Mouse (Mus musculus) CH12.LX (cell line): ENCODE results near the gene Fbxl22. TPM values are rescaled to one million over a fixed set of nuclear protein-coding genes. Genes with fewer than 3 reads are reported as not detected.

ENCODE experiments used
- DNase-seq: peaks from one replicate; pipeline ENCODE4 v3.0.0-alpha.2; 2013; ENCODE audit errors: extremely low read depth
- H3K27ac ChIP-seq: 2 replicates; pipeline ENCODE4 v1.5.1; 2012; ENCODE audit warnings: low read depth, mild to moderate bottlenecking, control low read depth, moderate library complexity; ENCODE audit not compliant: insufficient read depth
- H3K27me3 ChIP-seq: replicated peaks from 2 replicates; pipeline ENCODE3; 2012; ENCODE audit warnings: inconsistent platforms
- H3K36me3 ChIP-seq, 2 experiments: replicated peaks in 1 of 2; 2 replicates each; pipeline versions ENCODE3 to v1.6.1; 2012; ENCODE audit warnings: inconsistent platforms in 1 of 2, low read length in 1 of 2, mild to moderate bottlenecking in 1 of 2, mixed read lengths in 1 of 2, moderate library complexity in 1 of 2; ENCODE audit not compliant: control insufficient read depth in 1 of 2, insufficient read depth in 1 of 2
- H3K4me1 ChIP-seq, 2 experiments: 2 replicates each; pipeline ENCODE4 v1.6.1; 2012; ENCODE audit warnings: inconsistent platforms in 1 of 2, moderate library complexity in 1 of 2; ENCODE audit not compliant: insufficient read depth in 2 of 2, control insufficient read depth in 1 of 2
- H3K4me2 ChIP-seq: 2 replicates; pipeline ENCODE4 v1.6.1; 2012; ENCODE audit warnings: low read depth, mild to moderate bottlenecking, control low read depth; ENCODE audit not compliant: poor library complexity, insufficient read depth, severe bottlenecking
- H3K4me3 ChIP-seq, 3 experiments: fragments of 150-350 bp in 1 of 3; sonication (generic) in 1 of 3; replicated peaks in 1 of 3; 2 replicates each; pipeline versions ENCODE3 to v1.5.1; 2011 to 2012; ENCODE audit warnings: low read depth in 2 of 3, low read length in 2 of 3, mild to moderate bottlenecking in 2 of 3, moderate library complexity in 2 of 3, control low read depth in 1 of 3, improper control_type of control experiment in 1 of 3, inconsistent platforms in 1 of 3, mixed read lengths in 1 of 3; ENCODE audit not compliant: poor library complexity in 1 of 3
- H3K79me2 ChIP-seq: replicated peaks from 2 replicates; pipeline ENCODE4 v1.6.1; 2012; ENCODE audit warnings: mild to moderate bottlenecking, moderate library complexity; ENCODE audit not compliant: control insufficient read depth, poor library complexity, insufficient read depth, severe bottlenecking; ENCODE audit errors: extremely low read depth
- H3K9ac ChIP-seq: 2 replicates; pipeline ENCODE4 v1.6.1; 2012; ENCODE audit warnings: low read depth, mild to moderate bottlenecking, control low read depth, moderate library complexity; ENCODE audit not compliant: insufficient read depth
- H3K9me3 ChIP-seq: replicated peaks from 2 replicates; pipeline ENCODE3; 2012; ENCODE audit warnings: low read length, inconsistent platforms, mixed read lengths
- BHLHE40 ChIP-seq: IDR thresholded peaks from 2 replicates; pipeline ENCODE4 v1.6.1; 2011; ENCODE audit warnings: mild to moderate bottlenecking, low read depth, low read length, improper control_type of control experiment
- ELF1 ChIP-seq: IDR thresholded peaks from 2 replicates; pipeline ENCODE4 v1.6.1; 2014; ENCODE audit warnings: low read depth, mild to moderate bottlenecking, inconsistent platforms, low read length, improper control_type of control experiment
- GABPA ChIP-seq: IDR thresholded peaks from 2 replicates; pipeline ENCODE4 v1.6.1; 2012; ENCODE audit warnings: low read depth, low read length, improper control_type of control experiment, inconsistent platforms; ENCODE audit not compliant: insufficient replicate concordance
- HCFC1 ChIP-seq: IDR thresholded peaks from 2 replicates; pipeline ENCODE4 v1.6.1; 2012; ENCODE audit warnings: low read depth, mild to moderate bottlenecking, inconsistent platforms, low read length, improper control_type of control experiment
- MAX ChIP-seq: IDR thresholded peaks from 2 replicates; pipeline ENCODE4 v1.6.1; 2011; ENCODE audit warnings: low read length, improper control_type of control experiment
- MYC ChIP-seq: IDR thresholded peaks from 2 replicates; pipeline ENCODE4 v1.6.1; 2011; ENCODE audit warnings: low read depth, mild to moderate bottlenecking, improper control_type of control experiment, low read length
- NELFE ChIP-seq: IDR thresholded peaks from 2 replicates; pipeline ENCODE4 v1.6.1; 2011; ENCODE audit warnings: low read depth, low read length, improper control_type of control experiment
- RCOR1 ChIP-seq: conservative IDR thresholded peaks from 2 replicates; pipeline ENCODE4 v1.6.1; 2012; ENCODE audit warnings: low read depth, mild to moderate bottlenecking, inconsistent platforms, low read length, improper control_type of control experiment
- SMC3 ChIP-seq: IDR thresholded peaks from 2 replicates; pipeline ENCODE4 v1.6.1; 2011; ENCODE audit warnings: low read depth, low read length, improper control_type of control experiment
- TBP ChIP-seq: conservative IDR thresholded peaks from 2 replicates; pipeline ENCODE4 v1.6.1; 2011; ENCODE audit warnings: low read depth, low read length, improper control_type of control experiment
- USF2 ChIP-seq: conservative IDR thresholded peaks from 2 replicates; pipeline ENCODE4 v1.6.1; 2011; ENCODE audit warnings: low read depth, low read length, improper control_type of control experiment
- ZKSCAN1 ChIP-seq: IDR thresholded peaks from 2 replicates; pipeline ENCODE4 v1.6.1; 2012; ENCODE audit warnings: low read depth, inconsistent platforms, low read length, improper control_type of control experiment, borderline replicate concordance
- ZNF384 ChIP-seq: IDR thresholded peaks from 2 replicates; pipeline ENCODE4 v1.6.1; 2012; ENCODE audit warnings: low read depth, low read length, improper control_type of control experiment, inconsistent platforms
- dilution Hi-C: fragments of 300-500 bp; cut with MboI; formaldehyde crosslinking; loops from 2 replicates; pipeline ENCODE4 v1.14.3; 2020; ENCODE audit warnings: low sequenced_read_pairs; ENCODE audit not compliant: extremely low pct_unique_long_range_greater_than_20kb, extremely low pct_ligation_motif_present
- in situ Hi-C: fragments of 300-500 bp; cut with MboI; formaldehyde crosslinking; loops from 3 replicates; pipeline ENCODE4 v1.14.3; 2019; ENCODE audit warnings: low sequenced_read_pairs, low pct_ligation_motif_present, low pct_unique_long_range_greater_than_20kb, mixed read lengths
- polyA plus RNA-seq: library from polyadenylated mRNA; unstranded; fragments of >175 nt; gene quantifications from 2 replicates; pipeline ENCODE4 v1.2.1, GENCODE M21; 2012; ENCODE audit warnings: low read depth; ENCODE audit not compliant: insufficient read length
- total RNA-seq, 2 experiments: library from RNA; depleted of rRNA; stranded (reverse); fragments of 300-350 nt in 1 of 2; fragments of >200 nt in 1 of 2; gene quantifications; 2 replicates each; pipeline ENCODE4 v1.2.3; 2012 to 2014

The Fbxl22 gene
- total and polyA plus RNA-seq, 3 experiments: 0.19 to 0.34 (median 0.21) TPM

DNA sequence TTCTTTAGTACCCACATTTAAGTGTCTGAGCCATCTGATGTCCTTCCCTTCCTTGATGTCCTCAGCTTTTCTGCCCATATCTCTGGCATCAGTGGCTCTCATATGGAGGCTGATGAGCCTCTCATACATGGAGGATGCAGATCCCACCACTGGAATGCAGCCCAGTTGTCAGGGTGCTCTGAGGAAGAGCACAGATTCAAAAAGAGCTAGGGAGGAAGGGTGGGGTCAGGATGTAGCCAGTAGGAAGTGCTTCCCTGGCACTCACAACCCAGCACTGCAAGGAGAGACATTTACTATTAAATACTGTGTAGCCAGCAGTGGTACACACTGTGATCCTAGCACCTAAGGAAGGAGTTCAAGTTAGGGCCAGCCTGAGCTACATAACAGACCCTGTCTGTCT lies 8.0 kb downstream of the Fbxl22 start:
- no peak for DNase-seq
- H3K36me3 ChIP-seq: peaks cover 41 to 66% of the 10 kb centered on the region in 2 experiments
- no peaks in the 10 kb centered on the region for H3K27me3 ChIP-seq
- peaks cover 40 to 86% of the 10 kb centered on the region in 2 experiments for H3K4me1 ChIP-seq
- H3K9ac ChIP-seq: no peak overlapping the region
- in situ Hi-C loops (loop anchor here (10.0 to 25.0 kb wide), 4 partner anchors 222 to 481 kb away; partner anchors contain the start of genes Aph1b, Ciao2a, Gm10647 and Lactb), dilution Hi-C loops (no loop called here)
- H3K9me3 ChIP-seq: no peaks in the 10 kb centered on the region
- H3K4me2 ChIP-seq: no peak overlapping the region
- H3K4me3 ChIP-seq: no peak overlapping the region
- H3K79me2 ChIP-seq: no peaks in the 10 kb centered on the region
- peak overlapping the region; percentile 55; the same call in 1 of the 2 replicates for H3K27ac ChIP-seq
- TF ChIP-seq ZKSCAN1 (no peak), BHLHE40 (no peak), ELF1 (no peak), MAX (no peak), SMC3 (no peak), USF2 (no peak), RCOR1 (no peak), ZNF384 (no peak)

GRCm38 (mm10) chr9:66506011-66506410 lies 8.4 kb downstream of the Fbxl22 start:
- Histone ChIP-seq H3K27me3 (no peaks in the 10 kb centered on the region), H3K9me3 (no peaks in the 10 kb centered on the region), H3K9ac (no peak overlapping the region), H3K36me3 (peaks cover 41 to 70% of the 10 kb centered on the region in 2 experiments), H3K4me2 (no peak overlapping the region), H3K4me1 (peaks cover 43 to 89% of the 10 kb centered on the region in 2 experiments), H3K4me3 (no peak overlapping the region), H3K79me2 (no peaks in the 10 kb centered on the region), H3K27ac (no peak overlapping the region)
- in situ Hi-C loops: loop anchor here (10.0 to 25.0 kb wide), 4 partner anchors 221 to 481 kb away; partner anchors contain the start of genes Aph1b, Ciao2a, Gm10647 and Lactb
- dilution Hi-C loops: no loop called here
- DNase-seq: no peak
- TF ChIP-seq NELFE (no peak), SMC3 (no peak), HCFC1 (no peak), MYC (no peak), GABPA (no peak), RCOR1 (no peak), TBP (no peak)
